Mouse (Mus musculus) heart, embryonic 16.5 days (tissue): ENCODE data around the gene Arrb2. TPM values are rescaled to one million over a fixed set of nuclear protein-coding genes. Genes with fewer than 3 reads are reported as not detected.

Experiments
- ATAC-seq: fragments of 200-750 bp; cut with Nextera tagmentation; replicated peaks from 2 replicates; pipeline ENCODE4 v1.8.0; 2017; ENCODE audit warnings: moderate number of reproducible peaks; ENCODE audit not compliant: insufficient read depth, low FRiP score; ENCODE audit errors: extremely low read depth
- H3K27ac ChIP-seq: fragments of 300-500 bp; sonication (generic); 2 replicates; pipeline ENCODE4 v1.5.1; 2014; ENCODE audit warnings: mild to moderate bottlenecking, low read length, control low read depth, moderate library complexity
- H3K27me3 ChIP-seq: fragments of 300-500 bp; sonication (generic); 2 replicates; pipeline ENCODE4 v1.6.1; 2014; ENCODE audit warnings: low read length, mixed read lengths; ENCODE audit not compliant: control insufficient read depth, insufficient read depth
- H3K36me3 ChIP-seq: fragments of 300-500 bp; sonication (generic); 2 replicates; pipeline ENCODE4 v1.6.1; 2014; ENCODE audit not compliant: control insufficient read depth, insufficient read depth
- H3K4me1 ChIP-seq: fragments of 300-500 bp; sonication (generic); 2 replicates; pipeline ENCODE4 v1.6.1; 2014; ENCODE audit warnings: low read length, mixed read lengths; ENCODE audit not compliant: control insufficient read depth, insufficient read depth
- H3K4me2 ChIP-seq: fragments of 300-500 bp; sonication (generic); 2 replicates; pipeline ENCODE4 v1.6.1; 2014; ENCODE audit warnings: low read depth, mild to moderate bottlenecking, control low read depth, low read length
- H3K4me3 ChIP-seq: fragments of 300-500 bp; sonication (generic); 2 replicates; pipeline ENCODE4 v1.5.1; 2014; ENCODE audit warnings: mild to moderate bottlenecking, control low read depth, low read length
- H3K9ac ChIP-seq: fragments of 300-500 bp; sonication (generic); 2 replicates; pipeline ENCODE4 v1.6.1; 2014; ENCODE audit warnings: low read length, control low read depth
- H3K9me3 ChIP-seq: fragments of 300-500 bp; sonication (generic); replicated peaks from 2 replicates; pipeline ENCODE4 v1.6.1; 2016; ENCODE audit warnings: low read length; ENCODE audit not compliant: control insufficient read depth
- WGBS: fragments of 180-500 bp; shearing (Covaris S2); extraction: QIAGEN DNeasy Blood & Tissue Kit; methylation state at CpG from one replicate; pipeline ENCODE4 v1.1.7; 2014; 5-methylcytosine and 5-hydroxymethylcytosine counted together
- polyA plus RNA-seq: library from polyadenylated mRNA; unstranded; fragments of >200 nt; fragmentation: Nextera tagmentation; extraction: Ambion mirVana; gene quantifications from 2 replicates; pipeline ENCODE4 v1.2.1, GENCODE M21; 2015

The Arrb2 gene
- polyA plus RNA-seq, 1 experiment from 2014 or later = 11.7 TPM

DNA sequence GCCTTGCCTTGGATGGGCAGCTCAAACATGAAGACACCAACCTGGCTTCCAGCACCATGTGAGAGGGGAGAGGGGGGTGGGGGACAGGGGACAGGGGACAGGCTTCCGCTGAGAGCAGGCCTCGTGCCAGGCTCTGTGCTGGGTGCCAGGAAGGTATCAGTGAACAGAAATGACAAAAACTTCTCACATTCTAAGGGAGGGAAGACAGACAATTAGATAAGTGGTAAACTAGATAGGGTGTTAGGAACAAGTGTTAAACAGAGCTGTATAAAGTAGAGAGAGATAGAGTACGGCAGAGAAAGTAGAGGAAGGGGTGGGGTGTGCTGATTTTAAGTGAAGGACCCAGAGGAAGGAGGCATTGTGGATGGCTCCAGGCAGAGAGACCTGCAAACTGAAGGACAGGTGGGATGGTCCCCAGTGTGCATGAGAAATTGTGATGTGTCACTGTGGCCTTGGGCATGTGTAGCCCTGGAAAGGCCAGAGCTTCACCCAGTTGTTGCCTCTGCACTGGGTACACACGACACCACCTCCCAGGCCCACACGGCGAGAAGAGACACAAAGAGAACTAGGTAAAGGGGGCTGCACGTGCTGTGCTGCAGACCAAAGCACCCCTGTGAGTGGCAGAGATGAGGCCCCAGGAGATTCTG, 6.4 kb downstream of the Arrb2 start:
- Histone ChIP-seq H3K4me3 (no peak overlapping the region), H3K9ac (no peak overlapping the region), H3K36me3 (peaks cover 13% of the 10 kb centered on the region), H3K4me2 (no peak overlapping the region), H3K4me1 (no peaks in the 10 kb centered on the region), H3K27ac (no peak overlapping the region), H3K9me3 (no peaks in the 10 kb centered on the region), H3K27me3 (no peaks in the 10 kb centered on the region)
- 80% methylated on average over 7 of the region's 7 CpGs for WGBS
- ATAC-seq = no peak

DNA sequence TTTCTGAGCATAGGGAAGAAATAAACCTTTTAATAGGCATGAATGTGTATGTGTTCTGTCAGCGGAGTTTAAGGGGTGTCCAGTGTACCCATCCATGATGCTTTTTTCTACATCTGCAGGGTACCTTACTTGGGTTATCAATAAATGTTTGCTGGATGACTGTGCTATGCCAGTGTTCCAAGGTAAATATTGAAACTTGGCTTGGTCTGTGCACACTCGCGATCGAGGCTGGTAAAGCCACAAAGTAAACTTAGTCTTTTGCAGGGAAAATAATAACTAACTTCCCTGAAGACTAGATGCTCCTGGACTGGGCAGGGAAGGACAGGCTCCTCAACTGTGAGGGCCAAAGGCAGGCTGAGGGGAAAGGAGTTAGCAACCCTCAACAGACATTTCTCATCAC, 8.2 kb downstream of the Arrb2 start:
- H3K36me3 ChIP-seq = peaks cover 13% of the 10 kb centered on the region
- H3K9ac ChIP-seq = no peak overlapping the region
- H3K4me1 ChIP-seq = no peaks in the 10 kb centered on the region
- no peak for ATAC-seq
- WGBS = 84% methylated on average over 4 of the region's 4 CpGs
- H3K27me3 ChIP-seq = no peaks in the 10 kb centered on the region
- H3K27ac ChIP-seq = no peak overlapping the region
- no peaks in the 10 kb centered on the region for H3K9me3 ChIP-seq
- no peak overlapping the region for H3K4me3 ChIP-seq
- no peak overlapping the region for H3K4me2 ChIP-seq

DNA sequence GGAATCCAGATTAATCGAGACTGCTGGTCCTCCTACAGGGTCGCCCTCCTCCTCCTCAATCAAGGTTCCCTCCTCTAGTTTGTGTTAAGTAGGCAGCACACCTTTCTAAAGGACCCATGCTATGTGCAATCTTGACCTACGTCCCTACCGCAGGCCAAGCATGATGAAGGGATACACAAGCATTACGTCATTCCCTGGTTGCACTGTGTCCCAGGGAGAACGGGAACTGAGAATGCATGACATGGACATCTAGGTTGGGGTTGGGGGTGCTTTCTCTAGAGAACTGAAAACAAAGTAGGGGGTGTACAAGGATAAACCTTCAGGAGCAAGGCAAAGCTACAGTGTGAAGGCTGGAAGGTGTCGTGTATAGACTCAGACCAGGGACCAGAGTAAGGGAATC, 9.4 kb downstream of the Arrb2 start:
- Histone ChIP-seq H3K36me3 (peaks cover 12% of the 10 kb centered on the region), H3K4me2 (no peak overlapping the region), H3K4me3 (no peak overlapping the region), H3K27me3 (no peaks in the 10 kb centered on the region), H3K9me3 (no peaks in the 10 kb centered on the region), H3K27ac (no peak overlapping the region), H3K4me1 (no peaks in the 10 kb centered on the region), H3K9ac (no peak overlapping the region)
- ATAC-seq = no peak
- 92% methylated on average over 7 of the region's 7 CpGs for WGBS

DNA sequence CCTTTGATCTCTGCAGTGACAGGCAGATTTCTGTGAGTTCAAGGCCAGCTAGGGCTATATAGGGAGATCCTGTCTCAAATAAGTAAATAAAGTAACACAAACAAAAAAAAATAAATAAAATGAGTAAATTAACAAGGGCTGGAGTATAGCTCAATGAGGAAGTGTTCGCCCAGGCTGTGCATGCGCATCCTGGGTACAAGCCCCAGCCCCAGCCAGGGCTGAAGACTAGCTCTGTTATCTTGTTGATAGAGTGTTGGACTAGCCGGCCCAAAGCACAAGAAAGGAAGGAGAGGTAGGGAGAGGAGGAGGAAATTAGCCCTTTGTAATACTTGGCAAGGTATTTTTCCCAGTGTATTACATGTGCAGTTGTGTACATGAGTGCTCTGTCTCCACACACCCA, 11.5 kb downstream of the Arrb2 start:
- H3K9me3 ChIP-seq = no peaks in the 10 kb centered on the region
- H3K4me3 ChIP-seq = no peak overlapping the region
- no peaks in the 10 kb centered on the region for H3K27me3 ChIP-seq
- H3K4me2 ChIP-seq = no peak overlapping the region
- H3K4me1 ChIP-seq = no peaks in the 10 kb centered on the region
- H3K9ac ChIP-seq = no peak overlapping the region
- WGBS = 65% methylated on average over 3 of the region's 3 CpGs
- no peak overlapping the region for H3K27ac ChIP-seq
- ATAC-seq = no peak
- peaks cover 9% of the 10 kb centered on the region; the same call in 1 of the 2 replicates for H3K36me3 ChIP-seq

DNA sequence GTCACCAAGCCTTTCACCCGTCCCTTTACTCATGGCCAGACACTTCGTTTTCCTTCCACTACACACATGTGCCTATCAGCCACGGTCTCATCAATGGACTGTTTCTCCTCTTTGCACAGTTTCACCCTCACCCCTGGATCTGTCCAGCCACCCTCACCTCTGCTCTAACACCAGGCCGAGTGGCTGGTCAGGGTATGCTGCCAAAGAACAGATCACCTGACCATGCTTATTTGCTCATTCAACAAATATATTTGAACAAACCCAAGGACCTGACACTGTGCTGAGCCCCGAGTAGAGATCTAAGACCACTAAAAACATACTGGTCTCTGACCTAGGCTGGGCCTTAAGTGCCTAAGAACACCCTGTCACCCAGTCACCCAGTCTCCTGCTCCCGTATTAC, 12.2 kb downstream of the Arrb2 start:
- Histone ChIP-seq H3K27ac (no peak overlapping the region), H3K4me1 (no peaks in the 10 kb centered on the region), H3K9ac (no peak overlapping the region), H3K4me3 (no peak overlapping the region), H3K27me3 (no peaks in the 10 kb centered on the region), H3K9me3 (no peaks in the 10 kb centered on the region), H3K36me3 (peaks cover 8% of the 10 kb centered on the region; the same call in 1 of the 2 replicates), H3K4me2 (no peak overlapping the region)
- 68% methylated on average over 6 of the region's 6 CpGs for WGBS
- no peak for ATAC-seq

DNA sequence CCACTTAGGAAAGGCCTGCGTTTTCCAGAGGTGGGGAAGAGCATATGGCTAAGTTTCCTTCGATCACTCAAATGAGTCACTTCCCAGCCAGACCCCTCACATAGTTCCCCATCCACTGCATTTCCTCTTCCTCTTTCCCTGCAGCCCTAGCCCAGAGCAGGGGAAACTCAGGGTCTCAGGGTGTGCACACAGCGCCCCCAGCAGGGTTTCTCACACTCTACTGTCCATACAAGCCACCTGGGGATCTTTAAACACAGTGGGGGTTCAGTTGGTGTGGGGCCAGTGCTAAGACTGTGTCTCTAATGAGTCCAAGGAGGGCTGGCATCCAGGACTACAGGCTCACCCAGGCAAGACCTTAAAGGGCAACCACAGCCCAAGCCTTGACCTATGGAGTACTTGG, 14.3 kb downstream of the Arrb2 start:
- ATAC-seq = no peak
- H3K4me1 ChIP-seq = no peaks in the 10 kb centered on the region
- no peak overlapping the region for H3K4me3 ChIP-seq
- WGBS = 24% methylated on average over 3 of the region's 3 CpGs
- H3K9me3 ChIP-seq = no peaks in the 10 kb centered on the region
- H3K4me2 ChIP-seq = no peak overlapping the region
- no peak overlapping the region for H3K27ac ChIP-seq
- H3K36me3 ChIP-seq = 0 out of 2 replicates have a peak, but pooled peaks cover 2% of the 10 kb centered on the region
- H3K27me3 ChIP-seq = no peaks in the 10 kb centered on the region
- H3K9ac ChIP-seq = no peak overlapping the region

DNA sequence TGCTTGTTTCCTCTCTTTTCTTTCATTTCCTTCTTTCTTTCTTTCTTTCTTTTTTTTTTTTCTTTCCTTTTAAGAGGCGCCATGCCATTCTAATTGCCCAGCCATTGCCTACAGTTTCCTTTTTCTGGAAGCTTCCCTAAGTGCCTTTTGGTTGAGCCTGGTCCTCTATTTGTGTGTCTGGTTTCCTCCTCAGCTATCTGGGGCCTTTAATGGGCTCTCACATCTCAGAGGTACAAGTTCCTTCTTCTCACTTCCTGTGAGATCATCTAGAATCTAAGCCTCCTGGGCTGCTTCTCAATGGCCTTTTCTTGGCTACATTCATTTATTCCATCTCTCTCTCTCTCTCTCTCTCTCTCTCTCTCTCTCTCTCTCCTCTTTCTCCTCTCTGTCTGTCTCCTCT, 14.9 kb downstream of the Arrb2 start:
- Histone ChIP-seq H3K4me1 (peaks cover 2% of the 10 kb centered on the region), H3K27me3 (no peaks in the 10 kb centered on the region), H3K36me3 (no peaks in the 10 kb centered on the region), H3K9me3 (no peaks in the 10 kb centered on the region), H3K4me2 (no peak overlapping the region), H3K4me3 (no peak overlapping the region), H3K27ac (no peak overlapping the region), H3K9ac (no peak overlapping the region)
- WGBS = 76% methylated on average over 1 of the region's 1 CpGs
- ATAC-seq = no peak

DNA sequence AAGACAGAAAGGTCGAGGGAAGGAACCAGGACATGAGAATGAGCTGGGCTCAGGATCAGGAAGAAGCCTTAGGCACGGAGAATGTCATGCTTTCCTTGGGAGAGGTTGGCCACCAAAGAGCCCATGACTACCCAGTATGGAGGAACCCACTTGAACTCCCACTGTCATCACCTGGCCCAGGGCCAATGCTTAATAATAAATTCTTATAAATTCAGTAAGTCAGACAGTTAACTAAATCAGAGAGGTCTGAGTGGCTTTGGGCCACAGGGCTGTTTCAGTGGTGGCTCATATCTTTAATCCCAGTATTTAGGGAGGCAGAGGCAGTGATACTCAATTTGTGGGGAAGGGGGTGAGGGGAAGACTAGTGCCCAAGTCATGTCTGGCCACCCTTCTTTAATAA, 18.5 kb downstream of the Arrb2 start:
- 63% methylated on average over 2 of the region's 2 CpGs for WGBS
- H3K4me2 ChIP-seq = no peak overlapping the region
- ATAC-seq = no peak
- no peaks in the 10 kb centered on the region for H3K9me3 ChIP-seq
- no peaks in the 10 kb centered on the region for H3K27me3 ChIP-seq
- H3K36me3 ChIP-seq = peaks cover 2% of the 10 kb centered on the region; the same call in 1 of the 2 replicates
- peaks cover 12% of the 10 kb centered on the region for H3K4me1 ChIP-seq
- H3K4me3 ChIP-seq = no peak overlapping the region
- H3K27ac ChIP-seq = no peak overlapping the region
- H3K9ac ChIP-seq = no peak overlapping the region

DNA sequence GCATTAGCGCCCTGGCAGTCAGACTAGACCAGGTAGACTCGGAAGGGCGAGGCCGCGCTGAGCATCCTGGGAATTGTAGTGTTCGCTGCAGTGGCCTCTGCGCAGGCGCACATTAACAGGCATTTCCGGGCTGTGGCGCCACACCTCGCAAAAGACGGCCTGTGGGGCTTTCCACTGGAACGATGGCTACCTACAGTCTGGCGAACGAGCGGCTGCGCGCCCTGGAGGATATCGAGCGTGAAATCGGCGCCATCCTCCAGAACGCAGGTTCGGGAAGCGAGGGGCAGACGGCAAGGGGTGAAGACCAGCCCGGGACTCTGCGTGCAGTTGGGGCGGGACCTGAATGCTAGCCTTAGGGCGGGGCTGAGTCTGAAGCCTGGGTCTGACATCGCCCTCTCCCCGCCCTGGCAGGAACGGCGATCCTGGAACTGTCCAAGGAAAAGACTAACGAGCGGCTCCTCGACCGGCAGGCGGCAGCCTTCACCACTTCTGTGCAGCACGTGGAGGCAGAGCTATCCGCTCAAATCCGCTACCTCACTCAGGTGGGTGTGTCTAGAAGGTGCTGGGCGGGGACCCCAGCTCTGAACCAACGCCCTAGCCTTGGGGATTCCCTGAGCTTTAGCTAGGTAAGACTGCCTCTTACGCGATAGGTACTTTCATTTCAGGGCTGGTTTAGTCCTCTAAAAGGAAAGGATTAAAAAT, 19.5 kb downstream of the Arrb2 start, which contains the start of gene Med11:
Gene Med11, plus strand, starts transcription at position 123 of the 702 bp plus-strand sequence.
- H3K27ac ChIP-seq = peak within 1 kb of the TSS; percentile 99
- H3K4me1 ChIP-seq = peaks cover 12% of the 10 kb centered on the region
- peak within 1 kb of the TSS; percentile 89 for H3K4me2 ChIP-seq
- H3K9ac ChIP-seq = peak within 1 kb of the TSS; percentile 93
- H3K9me3 ChIP-seq = no peaks in the 10 kb centered on the region
- peak within 1 kb of the TSS; percentile 84 for H3K4me3 ChIP-seq
- ATAC-seq = peak; percentile 99
- under 1% methylated on average over 45 of the region's 46 CpGs for WGBS
- H3K27me3 ChIP-seq = no peaks in the 10 kb centered on the region
- peaks cover 2% of the 10 kb centered on the region; the same call in 1 of the 2 replicates for H3K36me3 ChIP-seq
